Mouse (Mus musculus): ENCODE results near the gene Dnal1. TPM values are rescaled to one million over a fixed set of nuclear protein-coding genes. Genes with fewer than 3 reads are reported as not detected.
"Not testable (repeated sequence)": the region's sequence is repeated elsewhere in the genome, so short reads cannot be mapped to it uniquely, and the experiment has no call there.

The Dnal1 gene
- polyA plus RNA-seq, 1 experiment, result 13.3 TPM

DNA sequence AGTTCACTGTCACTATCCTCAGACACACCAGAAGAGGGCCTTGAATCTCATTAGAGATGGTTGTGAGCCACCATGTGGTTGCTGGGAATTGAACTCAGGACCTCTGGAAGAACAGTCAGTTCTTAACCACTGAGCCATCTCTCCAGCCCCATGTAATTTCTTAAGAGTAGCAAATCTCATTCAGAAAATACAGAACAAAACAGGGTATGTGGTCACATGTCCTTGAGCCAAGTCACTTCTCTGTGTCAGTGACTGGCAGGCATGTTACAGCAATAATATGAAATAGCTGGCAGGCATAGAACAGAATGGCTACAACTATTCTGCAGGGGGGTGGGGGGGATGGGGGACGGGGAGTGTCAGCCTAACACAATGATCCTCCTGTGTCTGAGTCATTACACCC lies 14.1 kb upstream of the Dnal1 start:
- Histone ChIP-seq H3K4me1 (ENCODE audit: control insufficient read depth, insufficient read depth, low read length) (no peaks in the 10 kb centered on the region), H3K36me3 (ENCODE audit: control insufficient read depth, insufficient read depth, low read length, poor library complexity, severe bottlenecking) (no peaks in the 10 kb centered on the region), H3K4me3 (ENCODE audit: low read depth, low read length) (no peak overlapping the region), H3K27ac (ENCODE audit: insufficient read depth, low read length) (no peak overlapping the region), H3K9me3 (replicated peaks; ENCODE audit: control insufficient read depth, insufficient read depth, low read length, poor library complexity, severe bottlenecking) (peaks cover 6% of the 10 kb centered on the region), H3K9ac (ENCODE audit: low read depth, poor library complexity, severe bottlenecking) (no peak overlapping the region), H3K27me3 (ENCODE audit: control insufficient read depth, insufficient read depth, low read length, poor library complexity, severe bottlenecking) (no peaks in the 10 kb centered on the region; the same call in 1 of the 2 replicates)
- TF ChIP-seq EP300 (IDR thresholded peaks at IDR 0.05; ENCODE audit: insufficient read depth, low read depth, low read length) (no peak), CTCF (IDR thresholded peaks at IDR 0.05; ENCODE audit: low read depth, low read length) (no peak), POLR2A (IDR thresholded peaks at IDR 0.05; ENCODE audit: insufficient read depth, low read length) (no peak)

DNA sequence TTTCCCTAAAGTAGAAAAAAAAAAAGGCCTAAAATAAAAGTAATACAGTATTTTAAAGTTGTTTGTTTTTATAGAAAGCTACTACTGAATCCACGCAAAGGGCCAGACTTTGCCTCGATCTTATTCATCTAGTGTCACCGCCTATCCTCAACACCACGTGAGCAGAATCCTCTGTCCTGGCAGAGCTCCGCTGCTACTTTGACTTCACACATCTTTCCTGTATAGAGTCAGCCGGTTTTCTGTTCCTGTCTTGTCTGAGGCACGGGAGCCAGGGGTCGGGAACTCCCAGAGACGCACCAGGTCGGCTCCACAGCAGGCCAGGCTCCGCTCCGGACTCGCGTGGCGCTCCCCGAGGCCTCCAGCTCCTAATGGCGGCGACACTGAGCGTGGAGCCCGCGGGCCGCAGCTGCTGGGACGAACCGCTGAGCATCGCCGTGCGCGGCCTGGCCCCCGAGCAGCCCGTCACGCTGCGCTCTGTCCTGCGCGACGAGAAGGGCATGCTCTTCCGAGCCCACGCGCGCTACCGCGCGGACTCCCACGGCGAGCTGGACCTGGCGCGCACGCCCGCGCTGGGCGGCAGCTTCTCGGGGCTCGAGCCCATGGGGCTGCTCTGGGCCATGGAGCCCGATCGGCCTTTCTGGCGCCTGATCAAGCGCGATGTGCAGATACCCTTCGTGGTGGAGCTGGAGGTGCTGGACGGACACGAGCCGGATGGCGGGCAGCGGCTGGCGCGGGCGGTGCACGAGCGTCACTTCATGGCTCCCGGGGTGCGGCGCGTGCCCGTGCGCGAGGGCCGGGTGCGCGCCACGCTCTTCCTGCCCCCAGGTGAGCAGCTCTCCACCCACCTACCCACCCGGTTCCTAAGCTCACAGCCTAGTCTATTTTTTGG lies 13.3 kb upstream of the Dnal1 start, which contains the start of gene Acot6:
Gene Acot6 (plus strand): TSS at position 51 of the 889 bp plus-strand sequence.
- Histone ChIP-seq H3K4me3 (ENCODE audit: low read depth, low read length) (peak within 1 kb of the TSS; percentile 62), H3K9ac (ENCODE audit: low read depth, poor library complexity, severe bottlenecking) (peak within 1 kb of the TSS; percentile 38)
- not testable (repeated sequence) for H3K27me3 ChIP-seq (ENCODE audit: control insufficient read depth, insufficient read depth, low read length, poor library complexity, severe bottlenecking); H3K36me3 ChIP-seq (ENCODE audit: control insufficient read depth, insufficient read depth, low read length, poor library complexity, severe bottlenecking); H3K4me1 ChIP-seq (ENCODE audit: control insufficient read depth, insufficient read depth, low read length); H3K27ac ChIP-seq (ENCODE audit: insufficient read depth, low read length); H3K9me3 ChIP-seq (replicated peaks; ENCODE audit: control insufficient read depth, insufficient read depth, low read length, poor library complexity, severe bottlenecking)

DNA sequence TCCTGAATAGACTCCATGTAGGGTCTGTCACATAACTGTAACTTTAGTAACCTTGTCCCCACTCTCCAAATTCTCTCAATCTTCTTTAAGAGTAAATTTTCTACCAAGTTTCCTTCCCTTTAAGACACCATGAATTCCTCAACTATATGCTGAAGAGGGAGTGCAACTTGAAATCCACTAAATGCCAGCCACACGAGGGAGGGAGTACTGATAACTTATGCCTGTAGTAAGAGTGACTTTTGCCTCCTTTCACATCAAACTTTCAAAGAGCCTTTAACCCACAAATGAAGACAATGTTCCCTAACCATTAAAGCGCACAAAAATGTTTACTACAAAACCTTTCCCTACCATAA lies 12.7 kb upstream of the Dnal1 start:
- Histone ChIP-seq H3K9me3 (replicated peaks; ENCODE audit: control insufficient read depth, insufficient read depth, low read length, poor library complexity, severe bottlenecking) (no peaks in the 10 kb centered on the region), H3K4me3 (ENCODE audit: low read depth, low read length) (peak overlapping the region; percentile 62), H3K27ac (ENCODE audit: insufficient read depth, low read length) (no peak overlapping the region), H3K36me3 (ENCODE audit: control insufficient read depth, insufficient read depth, low read length, poor library complexity, severe bottlenecking) (no peaks in the 10 kb centered on the region), H3K4me1 (ENCODE audit: control insufficient read depth, insufficient read depth, low read length) (no peaks in the 10 kb centered on the region), H3K9ac (ENCODE audit: low read depth, poor library complexity, severe bottlenecking) (0 out of 2 replicates have a peak overlapping the region, but pooled peaks have one; percentile 38), H3K27me3 (ENCODE audit: control insufficient read depth, insufficient read depth, low read length, poor library complexity, severe bottlenecking) (no peaks in the 10 kb centered on the region; the same call in 1 of the 2 replicates)
- no peak for TF ChIP-seq POLR2A (IDR thresholded peaks at IDR 0.05; ENCODE audit: insufficient read depth, low read length)
- TF ChIP-seq EP300 (IDR thresholded peaks at IDR 0.05; ENCODE audit: insufficient read depth, low read depth, low read length), result no peak

DNA sequence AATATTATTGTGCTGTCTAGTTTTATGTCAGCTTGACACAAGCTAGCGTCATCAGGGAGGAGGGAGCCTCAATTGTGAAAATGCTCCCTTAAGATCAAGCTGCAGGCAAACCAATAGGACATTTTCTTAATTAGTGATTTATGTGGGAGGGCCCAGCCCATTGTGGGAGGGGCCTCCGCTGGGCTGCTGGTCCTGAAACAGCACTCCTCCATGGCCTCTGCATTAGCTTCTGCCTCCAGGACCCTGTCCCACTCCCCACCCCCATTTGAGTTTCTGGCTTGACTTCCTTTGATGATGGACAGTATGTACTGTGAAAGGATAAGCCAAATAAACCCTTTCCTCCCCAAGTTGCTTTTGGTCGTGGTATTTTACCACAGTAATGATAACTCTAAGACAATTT lies 7.2 kb upstream of the Dnal1 start:
- Histone ChIP-seq H3K36me3 (ENCODE audit: control insufficient read depth, insufficient read depth, low read length, poor library complexity, severe bottlenecking) (no peaks in the 10 kb centered on the region), H3K9ac (ENCODE audit: low read depth, poor library complexity, severe bottlenecking) (no peak overlapping the region), H3K4me3 (ENCODE audit: low read depth, low read length) (no peak overlapping the region), H3K27ac (ENCODE audit: insufficient read depth, low read length) (no peak overlapping the region), H3K4me1 (ENCODE audit: control insufficient read depth, insufficient read depth, low read length) (no peaks in the 10 kb centered on the region), H3K27me3 (ENCODE audit: control insufficient read depth, insufficient read depth, low read length, poor library complexity, severe bottlenecking) (no peaks in the 10 kb centered on the region), H3K9me3 (replicated peaks; ENCODE audit: control insufficient read depth, insufficient read depth, low read length, poor library complexity, severe bottlenecking) (no peaks in the 10 kb centered on the region)
- TF ChIP-seq CTCF (IDR thresholded peaks at IDR 0.05; ENCODE audit: low read depth, low read length), result no peak
- no peak for TF ChIP-seq EP300 (IDR thresholded peaks at IDR 0.05; ENCODE audit: insufficient read depth, low read depth, low read length)

DNA sequence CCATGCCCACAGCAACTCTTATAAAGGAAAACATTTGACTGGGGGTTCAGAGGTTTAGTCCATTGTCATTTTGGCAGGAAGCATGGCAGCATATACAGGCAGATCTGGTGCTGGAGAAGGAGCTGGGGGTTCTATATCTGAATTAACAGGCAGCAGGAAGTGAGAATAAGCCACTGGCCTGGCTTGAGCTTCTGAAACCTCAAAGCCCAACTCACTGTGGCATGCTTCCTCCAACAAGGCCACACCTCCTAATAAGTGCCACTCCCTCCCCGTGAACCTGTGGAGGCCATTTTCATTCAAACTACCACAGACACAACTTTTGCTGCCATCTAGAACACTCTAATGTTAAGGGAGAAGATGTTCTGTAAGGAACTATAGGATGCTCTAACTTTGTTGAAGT lies 6.5 kb upstream of the Dnal1 start:
- Histone ChIP-seq H3K9ac (ENCODE audit: low read depth, poor library complexity, severe bottlenecking) (no peak overlapping the region), H3K27ac (ENCODE audit: insufficient read depth, low read length) (no peak overlapping the region), H3K27me3 (ENCODE audit: control insufficient read depth, insufficient read depth, low read length, poor library complexity, severe bottlenecking) (no peaks in the 10 kb centered on the region), H3K4me3 (ENCODE audit: low read depth, low read length) (no peak overlapping the region), H3K9me3 (replicated peaks; ENCODE audit: control insufficient read depth, insufficient read depth, low read length, poor library complexity, severe bottlenecking) (no peaks in the 10 kb centered on the region), H3K36me3 (ENCODE audit: control insufficient read depth, insufficient read depth, low read length, poor library complexity, severe bottlenecking) (no peaks in the 10 kb centered on the region), H3K4me1 (ENCODE audit: control insufficient read depth, insufficient read depth, low read length) (no peaks in the 10 kb centered on the region)
- TF ChIP-seq EP300 (IDR thresholded peaks at IDR 0.05; ENCODE audit: insufficient read depth, low read depth, low read length) (no peak), CTCF (IDR thresholded peaks at IDR 0.05; ENCODE audit: low read depth, low read length) (no peak), POLR2A (IDR thresholded peaks at IDR 0.05; ENCODE audit: insufficient read depth, low read length) (no peak)

DNA sequence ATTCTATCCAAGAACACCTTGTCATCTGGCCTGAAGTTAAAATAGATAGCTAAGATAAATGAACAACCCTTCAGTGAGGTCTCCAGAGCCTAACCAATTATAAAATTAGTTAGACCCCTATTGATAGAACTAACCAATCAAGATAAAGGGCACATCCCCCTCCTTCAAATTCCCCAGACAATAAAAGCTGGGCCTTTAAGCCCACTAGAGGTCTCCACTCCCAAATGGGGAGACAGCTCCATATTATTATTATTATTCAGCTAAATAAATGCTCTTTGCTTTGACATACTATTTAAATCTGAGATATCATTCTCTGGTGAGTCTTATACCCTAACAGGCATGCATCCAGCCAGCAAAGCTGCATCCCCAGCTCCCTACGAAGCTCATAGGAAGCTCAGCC lies 4.2 kb upstream of the Dnal1 start:
- H3K4me3 ChIP-seq (ENCODE audit: low read depth, low read length), result no peak overlapping the region
- no peak overlapping the region for H3K9ac ChIP-seq (ENCODE audit: low read depth, poor library complexity, severe bottlenecking)
- no peaks in the 10 kb centered on the region for H3K9me3 ChIP-seq (replicated peaks; ENCODE audit: control insufficient read depth, insufficient read depth, low read length, poor library complexity, severe bottlenecking)

More for the DNA sequence above, 4.2 kb upstream of the Dnal1 start:
- no peaks in the 10 kb centered on the region for H3K36me3 ChIP-seq (ENCODE audit: control insufficient read depth, insufficient read depth, low read length, poor library complexity, severe bottlenecking)
- no peaks in the 10 kb centered on the region for H3K4me1 ChIP-seq (ENCODE audit: control insufficient read depth, insufficient read depth, low read length)
- TF ChIP-seq EP300 (IDR thresholded peaks at IDR 0.05; ENCODE audit: insufficient read depth, low read depth, low read length) (no peak), CTCF (IDR thresholded peaks at IDR 0.05; ENCODE audit: low read depth, low read length) (no peak), POLR2A (IDR thresholded peaks at IDR 0.05; ENCODE audit: insufficient read depth, low read length) (no peak)
- no peak overlapping the region for H3K27ac ChIP-seq (ENCODE audit: insufficient read depth, low read length)
- H3K27me3 ChIP-seq (ENCODE audit: control insufficient read depth, insufficient read depth, low read length, poor library complexity, severe bottlenecking), result no peaks in the 10 kb centered on the region

Data from ES-Bruce4 (cell line).